Mouse (Mus musculus) small intestine, adult 2 months (tissue): ENCODE results near the gene Mpzl2.

ENCODE experiments used
- CTCF ChIP-seq: fragments of 200-500 bp; IDR thresholded peaks from 2 replicates; pipeline ENCODE4 v1.5.1; 2012; ENCODE audit warnings: low read depth, mild to moderate bottlenecking, control low read depth, inconsistent platforms, low read length, moderate library complexity, mixed read lengths; ENCODE audit not compliant: insufficient replicate concordance, insufficient read length; ENCODE audit errors: extremely low read depth
- POLR2A ChIP-seq: fragments of 200-500 bp; IDR thresholded peaks from 2 replicates; pipeline ENCODE4 v1.6.1; 2012; ENCODE audit warnings: low read depth, mild to moderate bottlenecking, control low read depth, inconsistent platforms, low read length, moderate library complexity

DNA sequence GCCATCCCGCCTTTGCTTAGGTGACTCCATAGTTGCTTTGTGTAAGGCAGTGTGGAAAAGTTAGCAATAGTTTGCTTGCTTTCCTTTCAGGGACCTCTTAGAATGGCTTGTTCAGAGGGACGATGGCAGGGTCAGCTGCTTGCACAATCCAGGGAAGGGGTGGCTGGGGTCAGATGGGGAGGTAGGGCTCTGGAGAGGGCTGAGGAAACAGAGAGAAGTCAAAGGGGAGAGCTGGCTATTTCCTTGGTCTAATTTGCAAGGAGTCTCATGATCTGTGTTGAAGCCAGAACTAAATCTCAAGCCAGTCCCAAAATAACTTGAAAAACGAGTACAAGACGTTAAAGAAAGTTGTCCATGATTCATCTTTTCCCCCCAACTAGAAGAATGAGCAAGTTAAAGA, 53.0 kb downstream of the Mpzl2 start:
- TF ChIP-seq POLR2A (no peak), CTCF (no peak)
